Mouse (Mus musculus) layer of hippocampus, postnatal 10 days (tissue): ENCODE data around the gene Zfp524. TPM values are rescaled to one million over a fixed set of nuclear protein-coding genes. Genes with fewer than 3 reads are reported as not detected.

Experiments used
- total RNA-seq, 2 experiments: library from RNA; stranded (reverse); gene quantifications; 2 replicates each; pipeline ENCODE4 v1.2.3; 2021

Gene Zfp524
- total RNA-seq, 2 experiments from 2014 or later, result 4.5 TPM

Other genes with a start within 250 kb of the Zfp524 start
- not detected for gene Fam71e2, start 243.1 kb upstream of the Zfp524 start, total RNA-seq
- gene Il11, start 231.6 kb upstream of the Zfp524 start, total RNA-seq, result under 1 TPM; 0.38 to 0.41 TPM
- gene Tmem190, start 231.5 kb upstream of the Zfp524 start, total RNA-seq, result not detected
- gene Tmem238, start 224.8 kb upstream of the Zfp524 start, total RNA-seq, result 1 to 10 TPM; 4.3 to 5.4 TPM
- gene Rpl28, start 221.5 kb upstream of the Zfp524 start, total RNA-seq, result 100 to 1,000 TPM; 540 to 663 TPM
- gene Ube2s, start 201.8 kb upstream of the Zfp524 start, total RNA-seq, result 100 to 1,000 TPM; 129 to 166 TPM
- gene Shisa7, start 169.7 kb upstream of the Zfp524 start, total RNA-seq, result 100 to 1,000 TPM; 107 to 116 TPM
- gene Isoc2b, start 144.2 kb upstream of the Zfp524 start, total RNA-seq, result 1 to 10 TPM; 3.0 to 4.3 TPM
- 1 to 10 TPM; 7.2 to 8.2 TPM for gene Isoc2a, start 137.3 kb upstream of the Zfp524 start, total RNA-seq
- gene Gm36210, start 107.9 kb upstream of the Zfp524 start, total RNA-seq, result under 1 TPM in 1 of 2 experiments, not detected in 1; 0.45 TPM
- gene Zfp628, start 99.2 kb upstream of the Zfp524 start, total RNA-seq, result 10 to 100 TPM; 14.3 TPM
- 10 to 100 TPM; 57.9 to 67.4 TPM for gene Nat14, start 92.4 kb upstream of the Zfp524 start, total RNA-seq
- gene Ssc5d, start 88.6 kb upstream of the Zfp524 start, total RNA-seq, result 1 to 10 TPM; 2.9 to 3.0 TPM
- not detected for gene Sbk2, start 50.0 kb upstream of the Zfp524 start, total RNA-seq
- under 1 TPM; 0.40 to 0.57 TPM for gene Sbk3, start 43.2 kb upstream of the Zfp524 start, total RNA-seq
- gene Zfp579, start 18.3 kb upstream of the Zfp524 start, total RNA-seq, result 10 to 100 TPM; 38.2 to 46.0 TPM
- gene Fiz1, start 282 bp downstream of the Zfp524 start, total RNA-seq, result 10 to 100 TPM; 22.2 to 23.4 TPM
- gene Gm44973, start 1.1 kb downstream of the Zfp524 start, total RNA-seq, result not detected
- gene Zfp865, start 6.0 kb downstream of the Zfp524 start, total RNA-seq, result 10 to 100 TPM; 36.4 TPM
- 10 to 100 TPM; 59.9 to 60.2 TPM for gene Ccdc106, start 6.1 kb downstream of the Zfp524 start, total RNA-seq
- gene 4632433K11Rik, start 19.7 kb downstream of the Zfp524 start, total RNA-seq, result not detected
- 1 to 10 TPM; 5.4 to 5.8 TPM for gene Zfp784, start 24.0 kb downstream of the Zfp524 start, total RNA-seq
- 10 to 100 TPM; 74.9 to 80.4 TPM for gene Zfp580, start 37.1 kb downstream of the Zfp524 start, total RNA-seq
- 100 to 1,000 TPM; 174 to 184 TPM for gene U2af2, start 47.7 kb downstream of the Zfp524 start, total RNA-seq
- 100 to 1,000 TPM; 402 to 408 TPM for gene Epn1, start 65.8 kb downstream of the Zfp524 start, total RNA-seq
- gene Rfpl4, start 102.5 kb downstream of the Zfp524 start, total RNA-seq, result not detected
- gene Rasl2-9, start 111.5 kb downstream of the Zfp524 start, total RNA-seq, result not detected
- gene Vmn1r55, start 135.3 kb downstream of the Zfp524 start, total RNA-seq, result not detected
- gene Vmn1r56, start 182.3 kb downstream of the Zfp524 start, total RNA-seq, result not detected
- not detected for gene Vmn1r57, start 204.1 kb downstream of the Zfp524 start, total RNA-seq